Mouse (Mus musculus) kidney, postnatal 25 days (tissue): Measurements from ENCODE around the gene Ctnnbl1.

Experiments used
- DNase-seq, 2 experiments: peaks; one replicate each; pipeline ENCODE4 v3.0.0; 2021; ENCODE audit warnings: mixed read lengths in 2 of 2

Ctnnbl1 gene

DNA sequence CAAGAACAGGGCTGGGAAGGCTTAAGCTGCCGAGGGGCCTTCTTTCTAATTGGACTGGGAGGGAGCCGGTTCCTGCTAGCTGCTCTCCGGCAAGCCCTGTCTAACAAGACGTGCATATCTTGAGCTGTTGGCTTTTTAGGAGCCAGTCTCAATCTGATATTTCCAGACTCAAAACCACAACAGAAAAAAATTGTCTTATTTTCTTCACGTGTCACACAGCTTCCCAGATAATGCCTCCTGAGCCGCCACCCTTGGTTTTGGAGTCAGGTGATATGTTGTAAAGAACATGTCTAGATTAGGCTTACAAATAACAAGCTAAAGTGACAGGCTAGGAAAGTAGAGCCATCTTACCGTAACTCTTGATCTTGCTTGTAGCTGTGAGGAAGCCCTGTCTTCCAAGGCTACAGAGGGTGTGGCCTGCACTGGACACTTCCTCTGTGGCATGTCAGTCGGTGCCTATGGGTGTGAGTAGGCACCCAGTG, 56.7 kb downstream of the Ctnnbl1 start:
- DNase-seq: peak in 1 of 2 experiments; percentile 34

DNA sequence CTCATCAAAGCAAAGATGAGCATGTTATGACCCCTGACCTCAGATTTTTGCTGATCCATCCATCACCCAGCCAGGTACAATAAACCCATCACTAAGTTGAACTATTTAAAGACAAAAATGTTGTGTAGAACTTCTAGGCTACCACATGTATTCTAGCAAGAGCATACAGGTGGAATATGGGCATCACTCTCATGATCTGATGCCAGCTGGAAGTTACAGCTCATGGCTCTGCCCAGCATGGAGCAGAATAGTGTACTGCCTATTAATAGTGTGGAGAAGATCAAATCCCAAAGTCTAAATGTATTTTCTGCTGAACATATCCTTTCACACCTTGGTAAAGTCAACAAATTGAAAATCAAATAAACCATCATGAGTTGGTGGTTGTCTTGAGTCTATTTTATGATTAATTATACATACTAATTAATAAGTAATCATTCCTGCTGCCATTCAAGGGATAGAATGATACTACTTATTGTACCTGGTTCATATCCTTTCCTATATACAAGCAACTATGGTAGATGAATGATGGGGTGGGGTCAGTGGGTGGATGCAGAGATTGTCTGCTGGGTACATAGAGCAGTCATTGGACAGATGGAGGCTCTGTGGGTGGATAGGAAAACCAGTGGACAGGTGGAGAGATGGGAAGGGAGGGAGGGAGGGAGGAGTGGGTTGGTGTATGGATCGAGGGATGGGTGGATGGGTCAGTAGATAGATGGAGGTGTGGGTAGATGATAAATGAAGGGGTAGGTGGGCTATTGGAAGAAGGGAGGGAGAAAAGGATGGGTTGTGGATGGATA, 58.6 kb downstream of the Ctnnbl1 start:
- DNase-seq: peak in 1 of 2 experiments; percentile 16

DNA sequence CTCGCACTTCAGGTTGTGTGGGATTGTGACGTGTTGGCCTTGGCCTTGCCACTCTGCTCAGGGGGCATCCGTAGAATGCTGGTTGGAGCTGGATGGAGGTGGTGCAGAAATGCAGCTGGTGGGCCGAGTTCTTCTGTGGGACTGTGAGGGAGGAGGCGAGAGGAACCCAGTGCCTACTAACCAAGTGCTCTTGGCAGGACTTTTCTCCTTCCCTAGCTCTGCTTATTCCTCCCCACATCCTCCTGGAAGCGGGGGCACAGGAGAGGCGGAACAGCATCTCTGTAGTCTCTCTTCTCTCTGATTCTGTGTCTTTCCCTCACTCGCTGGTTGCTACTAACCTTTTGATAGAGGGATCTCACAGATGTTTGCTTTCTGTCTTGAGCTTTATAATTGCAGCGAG, 62.3 kb downstream of the Ctnnbl1 start:
- DNase-seq: peak in 1 of 2 experiments; percentile 14

DNA sequence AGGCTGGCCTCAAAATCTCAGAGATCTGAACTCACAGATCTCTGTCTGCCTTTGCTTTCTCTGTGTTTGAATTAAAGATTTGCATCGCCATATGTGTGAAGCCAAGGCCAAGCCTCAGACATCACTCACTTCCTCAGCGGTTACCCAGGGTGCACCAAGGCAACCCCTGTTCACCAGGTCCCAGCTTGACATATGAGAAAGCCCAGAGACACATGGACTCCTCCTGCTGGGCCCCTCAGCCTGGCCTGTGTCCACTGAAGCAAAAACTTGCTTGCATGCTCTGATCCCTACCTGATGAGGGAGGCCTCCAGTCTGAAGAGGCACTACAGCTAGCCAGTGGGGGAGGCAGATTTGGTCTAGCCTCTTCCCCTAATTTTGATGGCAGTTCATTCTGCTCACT, 63.1 kb downstream of the Ctnnbl1 start:
- peak in 1 of 2 experiments; percentile 22 for DNase-seq

DNA sequence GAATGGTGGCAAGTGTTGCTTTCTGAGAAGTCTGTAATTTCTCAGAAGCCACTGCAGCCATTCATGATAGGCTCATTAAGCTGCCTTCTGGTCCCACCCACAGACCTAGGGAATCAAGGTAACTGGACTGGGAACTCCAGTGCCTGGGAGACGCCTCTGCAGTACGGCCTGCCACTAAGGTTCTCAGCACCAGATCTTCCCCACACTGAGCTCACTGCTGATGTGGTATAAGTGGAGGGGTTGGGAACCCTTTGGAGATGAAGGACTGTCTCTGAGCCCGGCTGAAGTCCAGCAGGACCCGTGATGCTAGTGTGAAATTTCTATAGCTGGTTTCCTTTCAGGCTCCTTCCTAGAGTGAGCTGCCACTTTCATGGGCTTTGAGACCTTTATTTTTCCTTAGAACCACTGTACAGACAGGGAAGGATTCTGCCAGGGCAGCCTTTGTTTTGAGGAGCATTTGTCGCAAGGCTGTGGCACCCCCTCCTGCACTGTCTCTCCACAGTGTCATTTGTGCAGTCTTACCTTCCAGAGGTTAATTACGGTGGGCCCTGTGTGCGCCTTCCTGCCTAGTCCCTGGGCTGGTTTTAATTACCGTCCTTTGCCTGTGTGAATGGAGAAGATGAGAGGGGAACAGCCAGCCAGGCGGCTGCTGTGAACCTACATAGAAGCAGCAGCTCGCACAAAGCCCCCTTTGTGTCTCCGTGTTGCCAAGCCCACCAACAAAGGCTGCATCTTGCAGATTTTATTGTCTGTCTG, 63.7 kb downstream of the Ctnnbl1 start:
- DNase-seq: peak in 1 of 2 experiments; percentile 15

DNA sequence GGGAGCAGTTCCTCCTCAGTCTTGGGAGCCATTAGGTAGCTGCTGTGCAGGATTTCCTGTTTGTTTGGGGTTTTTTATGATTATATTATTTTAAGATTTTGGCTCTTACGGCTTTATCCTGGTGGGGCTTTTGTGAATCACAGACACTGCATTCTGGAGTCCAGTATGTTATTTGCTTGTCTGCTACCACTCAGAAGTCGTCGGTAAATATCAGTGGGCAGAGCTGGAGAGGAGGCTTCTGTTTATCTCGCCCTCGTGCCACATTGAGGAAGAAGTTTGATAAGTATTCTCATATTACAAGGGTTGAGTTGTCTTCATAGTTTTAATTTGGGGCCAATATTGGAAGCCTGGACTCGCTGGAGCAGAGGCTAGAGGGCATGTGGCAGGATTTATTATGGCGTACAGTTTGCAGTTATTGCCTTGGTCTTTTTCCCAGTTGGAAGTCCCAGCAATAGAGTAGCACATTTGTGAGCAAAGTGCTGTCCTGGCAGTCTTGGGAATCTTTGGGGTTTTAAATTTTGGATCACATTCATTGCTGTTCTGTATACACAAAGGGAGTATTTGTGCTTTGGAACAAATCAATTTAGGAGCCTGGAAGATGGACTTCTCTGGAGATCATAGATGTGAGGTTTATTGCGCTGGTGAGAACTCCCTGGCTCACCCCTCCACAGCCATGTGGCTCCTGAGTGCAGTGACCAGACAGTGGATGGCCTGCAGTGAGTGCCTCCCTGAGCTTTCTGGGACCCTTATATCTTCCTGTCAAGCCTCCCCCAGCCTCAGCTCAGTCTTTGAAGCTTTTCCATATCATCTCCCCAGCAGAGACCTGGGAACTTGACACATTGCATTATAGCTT, 64.5 kb downstream of the Ctnnbl1 start:
- DNase-seq: peak in 1 of 2 experiments; percentile 28

DNA sequence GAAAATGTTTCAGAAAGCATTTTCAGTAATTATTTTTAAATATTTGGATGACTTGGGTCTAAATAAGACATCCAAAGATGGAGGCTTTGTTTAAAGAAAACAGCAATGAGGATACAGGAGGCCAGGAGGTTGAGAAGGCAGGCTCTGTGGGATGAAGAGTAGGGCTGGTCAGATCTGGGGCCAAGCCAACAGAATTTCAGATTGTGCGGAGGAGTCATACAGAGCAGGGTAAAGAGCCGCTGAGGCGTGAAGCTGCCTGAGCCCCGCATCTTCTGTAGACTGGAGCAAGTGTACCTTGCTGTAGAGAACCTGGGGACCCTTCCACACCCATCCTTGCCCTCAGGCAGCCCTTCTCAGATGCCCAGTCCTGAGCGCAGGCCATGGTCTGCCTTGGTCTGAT, 65.5 kb downstream of the Ctnnbl1 start:
- peak in 1 of 2 experiments; percentile 23 for DNase-seq

DNA sequence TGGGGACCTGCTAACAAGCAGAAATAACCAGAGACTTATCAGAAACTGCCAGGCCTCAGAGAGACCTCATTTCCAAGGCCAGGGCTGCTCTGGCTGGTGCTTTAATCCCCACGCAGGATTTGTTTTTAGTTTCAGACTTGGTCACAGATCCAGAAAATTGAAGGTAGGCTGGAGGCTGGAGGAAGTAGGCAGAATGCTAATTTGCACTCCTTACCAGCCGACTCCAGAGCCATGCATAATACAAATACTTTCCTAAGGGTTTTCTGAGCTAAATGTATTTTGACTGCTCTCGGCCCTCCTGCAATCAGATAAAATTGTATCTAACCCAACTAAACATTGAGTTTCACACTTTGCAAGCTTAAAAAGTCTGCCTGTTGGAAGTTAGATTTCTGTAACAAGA, 67.2 kb downstream of the Ctnnbl1 start:
- peak in 1 of 2 experiments; percentile 13 for DNase-seq

DNA sequence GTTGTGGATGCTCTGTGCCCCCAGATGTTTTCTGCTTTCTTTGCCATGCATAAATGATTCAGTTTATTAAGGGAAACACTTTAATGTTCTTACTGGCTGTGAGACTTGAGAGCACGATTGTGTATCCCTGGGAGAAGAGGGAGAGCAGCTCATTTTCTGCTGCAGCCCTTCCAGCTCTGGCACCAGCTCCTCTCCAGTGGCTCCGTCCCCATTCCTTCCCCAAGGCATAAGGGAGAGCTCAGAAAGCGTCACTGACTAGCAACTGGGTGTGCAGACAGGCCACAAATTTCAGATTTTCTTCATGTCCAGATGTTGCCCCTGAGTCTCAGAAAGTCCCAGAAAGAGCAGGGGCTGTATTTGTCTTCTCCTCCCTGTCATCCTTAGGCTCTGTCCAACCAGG, 67.9 kb downstream of the Ctnnbl1 start:
- DNase-seq: peak in 1 of 2 experiments; percentile 23

DNA sequence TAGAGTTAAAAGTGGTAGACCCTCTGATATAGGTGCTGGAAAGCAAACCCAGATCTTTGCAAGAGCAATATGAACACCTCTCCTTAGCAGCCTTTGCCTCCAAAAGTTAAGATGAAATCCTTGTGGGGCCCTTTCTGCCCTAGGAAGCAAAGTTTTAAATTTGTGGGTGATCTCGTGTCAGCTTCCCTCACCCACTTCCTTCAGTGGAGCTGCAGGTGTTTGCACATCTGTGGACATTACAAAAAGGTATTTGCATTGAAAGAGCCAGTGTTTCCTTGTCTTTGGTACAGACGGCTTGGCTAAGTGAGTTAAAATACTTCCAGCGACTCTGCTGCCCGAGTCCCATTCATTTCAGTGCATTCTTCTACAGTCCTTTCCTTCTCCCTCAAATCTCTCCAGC, 69.9 kb downstream of the Ctnnbl1 start:
- DNase-seq: no peak

DNA sequence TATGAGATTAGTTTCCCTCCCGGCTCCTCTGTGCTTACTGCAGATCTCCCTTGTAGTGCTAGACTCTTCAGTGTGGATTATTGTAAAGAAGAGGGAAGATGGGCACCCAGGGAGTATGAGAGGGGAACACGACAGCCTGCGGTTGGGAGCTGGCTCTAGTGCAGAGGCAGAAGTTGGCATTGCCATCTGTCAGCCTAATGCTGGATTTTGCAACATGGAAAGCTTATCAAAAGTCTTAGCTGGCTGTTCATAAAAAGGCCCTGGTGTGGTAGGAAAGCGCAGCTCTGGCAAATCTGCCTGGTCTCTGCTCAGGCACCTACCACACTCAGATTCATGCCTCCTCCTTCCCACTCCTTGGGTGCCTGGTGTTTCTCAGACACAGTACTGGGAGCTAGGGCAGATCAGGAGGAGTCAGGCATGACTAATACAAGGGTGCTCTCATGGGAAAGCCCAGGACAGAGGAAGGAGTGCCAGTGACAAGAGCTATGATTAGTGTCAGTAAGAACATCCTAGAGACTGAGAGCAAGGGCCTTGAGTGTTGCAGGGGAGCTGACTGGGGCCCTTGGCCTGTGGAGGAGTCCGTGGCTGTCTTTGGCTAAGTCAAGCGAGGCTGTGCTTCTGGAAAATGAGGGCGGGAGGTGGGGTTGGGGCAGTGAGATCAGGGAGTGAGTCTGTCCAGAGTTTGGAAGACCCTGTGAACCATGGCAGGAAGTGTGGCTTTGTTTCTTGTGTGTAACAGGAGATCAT, 70.6 kb downstream of the Ctnnbl1 start:
- DNase-seq: peak in 1 of 2 experiments; percentile 35

DNA sequence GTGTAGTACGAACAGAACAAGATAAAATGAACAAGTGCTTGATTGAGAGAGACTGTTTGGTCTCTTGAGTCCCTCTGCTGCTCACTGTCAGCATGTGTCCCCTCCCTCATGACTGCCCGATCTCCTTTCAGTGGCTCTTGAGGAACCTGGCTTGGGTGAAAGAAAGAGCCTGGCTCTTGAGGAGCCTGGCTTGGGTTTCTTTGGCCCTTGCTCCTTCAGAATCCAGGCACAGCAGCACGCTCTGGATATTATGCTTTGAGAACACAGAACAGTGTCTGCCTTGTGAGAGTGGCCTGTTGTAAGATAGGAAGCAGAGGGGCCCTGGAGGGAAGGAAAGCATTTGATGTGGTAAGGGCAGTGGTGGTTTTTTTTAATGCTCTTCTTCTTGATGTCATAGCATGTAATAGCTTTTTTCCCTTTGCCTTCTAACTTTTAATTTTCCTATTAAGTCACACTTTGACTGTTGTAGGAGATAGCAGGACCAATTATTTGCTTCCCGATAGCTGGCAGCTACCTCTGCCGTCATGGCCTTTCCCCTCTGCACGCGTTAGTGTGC, 71.2 kb downstream of the Ctnnbl1 start:
- DNase-seq: peak in 1 of 2 experiments; percentile 21

DNA sequence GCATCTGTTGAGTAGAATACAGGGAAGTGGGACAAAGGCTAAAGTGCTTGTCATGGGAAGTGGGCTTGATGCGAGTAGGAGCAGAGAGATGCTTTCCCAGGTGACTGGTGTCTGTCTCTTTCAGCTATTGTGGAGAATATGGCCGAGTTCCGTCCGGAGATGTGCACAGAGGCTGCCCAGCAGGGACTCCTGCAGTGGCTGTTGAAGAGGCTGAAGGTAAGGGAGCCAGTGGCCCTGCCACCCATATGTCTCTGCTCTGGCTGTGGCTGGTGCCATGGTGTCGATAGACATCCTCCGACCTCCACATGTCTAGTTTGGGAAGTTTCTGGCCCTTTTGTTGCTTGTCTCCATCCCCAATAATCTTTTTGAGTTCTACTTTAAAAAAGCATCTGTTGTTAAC, 72.1 kb downstream of the Ctnnbl1 start:
- DNase-seq: peak in 1 of 2 experiments; percentile 29

DNA sequence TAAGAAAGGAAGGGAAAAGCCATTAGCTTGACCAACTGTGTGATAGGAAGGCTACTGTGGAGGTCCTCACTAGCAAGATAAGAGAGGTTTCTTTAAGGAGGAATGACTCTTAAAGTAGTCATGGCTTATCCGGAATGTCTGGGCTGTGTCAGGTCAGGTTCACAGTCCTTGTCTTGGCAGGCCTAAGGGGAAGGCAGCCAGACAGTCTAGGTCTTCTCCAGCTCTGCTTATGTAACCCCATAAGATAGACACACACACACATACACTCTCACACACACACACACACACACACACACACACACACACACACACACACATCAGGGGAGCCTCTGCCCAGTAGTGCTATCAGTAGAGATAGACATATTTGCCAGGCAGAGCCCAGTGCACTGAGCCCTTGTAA, 73.5 kb downstream of the Ctnnbl1 start:
- DNase-seq: peak in 1 of 2 experiments; percentile 40

DNA sequence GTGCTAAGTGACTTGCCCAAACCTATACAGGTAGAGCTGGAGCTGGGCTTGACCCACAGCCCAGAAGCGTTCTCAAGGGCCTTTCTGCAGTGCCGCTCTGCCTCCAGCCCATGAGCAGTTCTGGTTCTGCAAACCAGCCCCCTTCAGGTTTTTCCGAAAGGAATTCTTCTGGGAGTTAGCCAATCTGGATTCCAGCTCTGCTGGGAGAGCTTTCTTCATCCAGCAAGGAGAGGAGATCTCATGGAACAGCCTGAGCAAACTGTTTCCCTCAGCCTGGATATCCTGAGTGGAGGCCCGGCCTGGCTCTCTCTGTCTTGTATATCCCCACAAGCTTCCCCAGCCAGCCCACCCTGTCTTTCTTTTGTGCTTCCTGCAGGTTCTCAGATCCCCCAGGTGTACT, 75.9 kb downstream of the Ctnnbl1 start:
- DNase-seq: peak in 1 of 2 experiments; percentile 19

DNA sequence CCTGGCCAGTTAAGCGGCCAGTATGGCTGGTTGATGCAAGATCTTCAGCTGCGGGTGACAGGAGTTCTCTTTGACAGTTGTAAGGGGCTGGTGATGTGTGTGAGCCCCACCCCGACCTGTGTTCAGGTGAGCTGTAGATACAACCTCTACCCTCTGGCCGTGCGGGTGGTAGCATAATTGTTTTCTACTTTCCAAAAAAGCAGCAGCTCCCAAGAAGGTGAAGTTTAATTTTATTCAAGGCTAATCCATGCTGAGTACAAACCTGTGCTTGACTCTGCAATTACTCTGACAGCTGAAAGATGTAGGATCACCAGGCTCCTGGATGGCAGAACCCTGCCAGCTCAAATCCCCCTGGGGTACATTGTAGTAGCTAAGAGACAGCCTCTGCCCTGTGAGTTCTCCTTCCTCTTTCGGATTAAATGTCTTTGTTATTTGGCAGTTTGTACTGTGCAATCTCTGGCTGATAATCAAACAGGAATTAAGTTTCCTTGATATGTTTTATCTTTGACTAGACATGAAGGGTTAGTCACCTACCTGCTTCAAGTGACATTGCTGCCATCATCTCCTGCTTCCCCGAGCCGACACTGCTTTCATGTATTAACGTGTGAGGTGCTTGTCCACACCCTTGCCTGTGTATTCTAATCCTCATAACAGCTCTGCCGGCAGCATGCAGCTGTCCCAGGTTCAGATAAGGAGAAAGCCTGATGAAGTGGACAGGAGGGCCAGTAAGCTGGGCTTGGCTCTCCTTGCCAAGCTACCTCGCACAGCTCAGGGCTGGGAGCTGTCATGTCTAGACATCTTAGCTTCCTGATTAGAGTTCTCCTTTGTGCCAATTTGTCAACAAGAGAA, 77.1 kb downstream of the Ctnnbl1 start:
- DNase-seq: peak in 1 of 2 experiments; percentile 30

DNA sequence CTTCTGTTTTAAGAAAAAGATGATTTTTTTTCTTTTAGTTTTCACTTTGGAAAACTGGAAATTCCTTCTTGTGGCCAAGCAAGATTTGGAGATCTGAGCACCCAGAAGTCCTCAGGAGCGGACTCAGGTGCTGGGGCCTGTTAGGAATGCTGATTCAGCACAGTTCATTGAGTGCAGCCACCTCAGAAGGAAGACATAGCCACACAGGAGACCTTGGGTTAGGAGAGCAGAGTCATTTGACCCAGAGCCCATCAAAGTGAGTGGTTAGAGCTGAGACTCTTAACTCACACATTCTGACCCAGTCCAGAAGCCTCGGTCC, 77.7 kb downstream of the Ctnnbl1 start:
- DNase-seq: peak in 1 of 2 experiments; percentile 7

DNA sequence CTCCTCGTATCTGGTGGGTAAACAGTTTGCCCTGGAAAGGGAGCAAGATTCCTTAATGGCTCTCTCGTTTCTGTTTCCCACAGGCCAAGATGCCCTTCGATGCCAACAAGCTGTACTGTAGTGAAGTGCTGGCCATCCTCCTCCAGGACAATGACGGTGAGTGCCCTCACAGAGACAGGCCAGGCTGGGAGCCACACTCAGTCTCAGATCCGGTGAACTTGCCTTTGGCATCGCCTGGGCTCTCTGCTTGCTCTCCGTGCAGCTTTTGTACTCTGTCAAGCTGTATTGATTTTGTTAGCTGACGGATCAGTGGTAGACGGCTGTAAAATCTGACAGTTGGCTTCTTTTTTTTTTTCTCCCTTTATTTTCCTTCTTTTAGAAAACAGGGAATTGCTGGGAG, 80.5 kb downstream of the Ctnnbl1 start:
- DNase-seq: peak in 1 of 2 experiments; percentile 14

DNA sequence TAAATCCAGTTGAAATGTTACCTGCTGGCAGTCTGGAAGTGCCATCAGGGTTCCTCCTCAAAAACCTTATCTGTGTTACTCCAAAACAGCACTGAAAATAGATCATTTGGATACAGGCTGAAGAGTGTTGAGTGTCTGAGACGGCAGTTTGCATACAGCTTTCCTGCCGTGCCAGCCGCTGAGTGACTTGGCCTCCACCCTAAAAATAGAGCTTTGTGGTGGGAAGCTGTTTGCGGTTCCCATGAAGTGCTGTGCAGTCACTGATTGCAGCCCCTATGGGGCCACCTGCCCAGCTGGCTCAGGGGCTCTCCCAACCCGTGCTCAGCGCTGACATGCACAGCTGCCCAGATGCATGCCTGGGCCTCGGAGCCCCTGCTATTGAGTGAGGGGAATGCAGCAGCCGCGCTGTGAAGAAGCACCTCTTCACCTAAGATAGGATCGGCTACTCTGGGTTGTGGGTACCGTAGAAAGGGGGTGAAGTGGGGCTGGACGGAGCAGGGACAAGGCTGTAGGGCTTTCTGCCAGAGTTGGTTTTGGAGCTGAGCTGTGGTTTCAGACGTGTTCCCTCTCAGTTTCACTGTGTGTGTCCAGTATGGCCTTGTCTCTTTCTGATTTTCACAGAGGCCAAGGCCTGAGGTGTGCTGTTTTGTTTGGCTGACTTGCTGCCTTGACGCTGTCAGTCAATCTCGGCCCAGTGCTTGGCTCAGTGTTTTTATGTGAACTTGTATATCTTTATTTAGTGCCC, 81.5 kb downstream of the Ctnnbl1 start:
- DNase-seq: peak in 1 of 2 experiments; percentile 26

DNA sequence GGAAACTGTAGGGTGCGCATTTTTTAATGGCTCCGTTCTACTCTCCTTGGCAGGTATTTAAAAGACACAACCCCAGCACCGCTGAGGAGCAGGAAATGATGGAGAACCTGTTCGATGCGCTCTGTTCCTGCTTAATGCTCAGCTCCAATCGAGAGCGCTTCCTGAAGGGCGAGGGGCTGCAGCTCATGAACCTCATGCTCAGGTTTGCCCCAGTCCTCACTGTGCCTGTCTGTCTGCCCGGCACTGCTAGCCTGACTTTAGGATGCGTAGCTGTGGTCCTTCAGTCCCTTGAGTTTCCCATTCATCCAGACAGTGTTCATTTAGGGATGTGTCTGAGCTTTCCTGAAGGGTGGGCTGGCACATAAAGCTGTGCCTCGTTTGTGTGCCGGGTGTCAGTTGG, 82.2 kb downstream of the Ctnnbl1 start:
- DNase-seq: peak in 1 of 2 experiments; percentile 28
